ENCODE assay signal across 8 mouse cellular contexts in the genomic region with DNA sequence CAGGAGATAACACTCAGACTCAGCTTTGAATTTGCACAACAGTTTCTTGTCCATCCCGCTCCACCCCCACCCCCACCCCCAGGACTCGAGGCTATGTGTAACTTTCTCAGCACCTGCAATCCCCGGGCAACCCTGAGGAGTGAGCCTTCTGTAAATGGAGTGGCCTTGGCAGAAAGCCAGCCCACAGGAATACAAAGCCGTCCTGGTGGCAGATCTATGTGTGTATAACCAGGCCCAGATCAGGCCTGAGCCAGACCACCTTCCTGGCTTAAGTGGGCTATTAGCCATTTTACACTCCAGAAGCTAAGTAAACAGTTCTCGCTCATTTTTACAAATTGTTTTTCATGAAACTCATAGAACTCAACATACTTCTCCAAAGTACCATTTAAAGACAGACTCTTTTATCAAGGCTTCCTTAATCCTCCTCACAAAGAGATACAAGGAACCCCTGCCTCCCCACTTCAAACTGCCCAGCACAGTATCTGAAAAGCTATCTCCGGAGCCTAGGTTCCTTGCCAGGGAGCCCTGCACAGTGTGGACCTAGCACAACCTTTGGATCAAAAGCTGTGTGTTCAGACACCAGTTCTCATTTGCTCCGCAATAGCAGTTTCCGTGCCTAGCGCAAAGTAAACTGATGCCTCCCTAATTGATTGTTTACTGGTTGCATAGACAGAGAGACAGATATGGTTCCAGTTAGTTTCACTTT. TPM values are rescaled to one million over a fixed set of nuclear protein-coding genes. Genes with fewer than 3 reads are reported as not detected.
A peak's percentile ranks its signal among the peaks of the same experiment; 100 is the strongest.
DNase-seq lines count a peak whose midpoint lies in the region; ATAC-seq and TF ChIP-seq lines count a peak whose summit lies in the region.

No protein-coding gene starts in this region.

- H3K27ac ChIP-seq in heart, adult 2 months, result no peak overlapping the region; the same call in 1 of the 2 replicates
- H3K27ac ChIP-seq in ES-Bruce4 (ENCODE audit: insufficient read depth, low read length), result peak overlapping the region; percentile 95
- H3K27ac ChIP-seq in embryonic facial prominence, embryonic 12.5 days, result peak overlapping the region; percentile 37; the same call in 1 of the 2 replicates

- peaks cover 3% of the 10 kb centered on the region for H3K79me2 ChIP-seq in heart, adult 2 months (replicated peaks; ENCODE audit: control insufficient read depth, insufficient read depth, low read length)

- no peak for TF ChIP-seq CTCF in heart, adult 2 months (IDR thresholded peaks at IDR 0.05)
- no peak for TF ChIP-seq CTCF in ES-Bruce4 (IDR thresholded peaks at IDR 0.05; ENCODE audit: low read depth, low read length)

- H3K27me3 ChIP-seq in heart, adult 2 months (ENCODE audit: control insufficient read depth, insufficient read depth, low read length), result no peaks in the 10 kb centered on the region
- no peaks in the 10 kb centered on the region for H3K27me3 ChIP-seq in ES-Bruce4 (ENCODE audit: control insufficient read depth, insufficient read depth, low read length, poor library complexity, severe bottlenecking)
- H3K27me3 ChIP-seq in embryonic facial prominence, embryonic 12.5 days, result no peaks in the 10 kb centered on the region

- 54% methylated on average over 9 of the region's 9 CpGs for WGBS in heart, adult 2 months
- WGBS in embryonic facial prominence, embryonic 12.5 days, result 43% methylated on average over 9 of the region's 9 CpGs

- H3K9me3 ChIP-seq in ES-Bruce4 (replicated peaks; ENCODE audit: control insufficient read depth, insufficient read depth, low read length, poor library complexity, severe bottlenecking), result no peaks in the 10 kb centered on the region
- no peaks in the 10 kb centered on the region for H3K9me3 ChIP-seq in embryonic facial prominence, embryonic 12.5 days

- H3K4me3 ChIP-seq in heart, adult 2 months, result no peak overlapping the region
- H3K4me3 ChIP-seq in ES-Bruce4 (ENCODE audit: low read depth, low read length), result 0 out of 2 replicates have a peak overlapping the region, but pooled peaks have one; percentile 27
- no peak overlapping the region for H3K4me3 ChIP-seq in embryonic facial prominence, embryonic 12.5 days

- peak; percentile 37 to 41 for DNase-seq in heart, adult 2 months
- DNase-seq in heart, adult 8-10 months (ENCODE audit: low spot score), result no peak
- peak; percentile 63 for DNase-seq in kidney, adult 18-20 months
- peak; percentile 65 for DNase-seq in lung, postnatal 25 days (ENCODE audit: low spot score)
- DNase-seq in layer of hippocampus, adult 9-10 months (ENCODE audit: low spot score), result no peak
- no peak for DNase-seq in T-cell, adult 2 months (ENCODE audit: low spot score)

- H3K36me3 ChIP-seq in heart, adult 2 months (ENCODE audit: control insufficient read depth, insufficient read depth, low read length), result peaks cover 17% of the 10 kb centered on the region
- H3K36me3 ChIP-seq in ES-Bruce4 (ENCODE audit: control insufficient read depth, insufficient read depth, low read length, poor library complexity, severe bottlenecking), result peaks cover 52% of the 10 kb centered on the region
- no peaks in the 10 kb centered on the region for H3K36me3 ChIP-seq in embryonic facial prominence, embryonic 12.5 days

- intact Hi-C loops in heart, adult 2 months (cut with DNase I), result no loop called here

- no peak for TF ChIP-seq EP300 in heart, adult 2 months (IDR thresholded peaks at IDR 0.05; ENCODE audit: insufficient read depth, low read depth, low read length)
- peak; percentile 34; the same call in 1 of the 2 replicates for TF ChIP-seq EP300 in ES-Bruce4 (IDR thresholded peaks at IDR 0.05; ENCODE audit: insufficient read depth, low read depth, low read length)

- ATAC-seq in embryonic facial prominence, embryonic 12.5 days (ENCODE audit: insufficient number of reproducible peaks, insufficient read depth, low FRiP score, low TSS enrichment), result peak; percentile 80; the same call in 1 of the 2 replicates

- no peak for TF ChIP-seq POLR2A in heart, adult 2 months (IDR thresholded peaks at IDR 0.05; ENCODE audit: insufficient read depth, low read depth, low read length)
- no peak for TF ChIP-seq POLR2A in ES-Bruce4 (IDR thresholded peaks at IDR 0.05; ENCODE audit: insufficient read depth, low read length)

- H3K4me2 ChIP-seq in embryonic facial prominence, embryonic 12.5 days (replicated peaks), result no peak overlapping the region

- H3K9ac ChIP-seq in heart, adult 2 months (ENCODE audit: low read depth, low read length), result no peak overlapping the region
- H3K9ac ChIP-seq in ES-Bruce4 (ENCODE audit: low read depth, poor library complexity, severe bottlenecking), result peak overlapping the region; percentile 49
- H3K9ac ChIP-seq in embryonic facial prominence, embryonic 12.5 days, result no peak overlapping the region

- H3K4me1 ChIP-seq in heart, adult 2 months (ENCODE audit: control insufficient read depth, insufficient read depth, low read length), result peaks cover 10% of the 10 kb centered on the region
- H3K4me1 ChIP-seq in ES-Bruce4 (ENCODE audit: control insufficient read depth, insufficient read depth, low read length), result peaks cover 2% of the 10 kb centered on the region
- peaks cover 24% of the 10 kb centered on the region for H3K4me1 ChIP-seq in embryonic facial prominence, embryonic 12.5 days

RNA-seq across cellular contexts. Expression of gene Pml, which starts 7.7 kb away (rescaled TPM):
- total RNA-seq in heart, adult 2 months (2021), result 1 to 10 TPM; 7.5 to 8.2 TPM
- 10.4 and 10.5 TPM in 2 replicates for polyA plus RNA-seq in heart, adult 2 months (2012; rRNA removed)
- 1 to 10 TPM; 7.0 to 9.1 (median 8.0) TPM for total RNA-seq in heart, adult 8-10 months (2022)
- 198 and 200 TPM in 2 replicates for polyA plus RNA-seq in ES-Bruce4 (2011; ENCODE audit: insufficient read depth, insufficient read length, low read depth, missing spikeins)
- polyA plus RNA-seq in embryonic facial prominence, embryonic 12.5 days (2016; fragmentation: Nextera tagmentation; extraction: Ambion mirVana), result 14.0 and 16.0 TPM in 2 replicates

RNA-seq across cellular contexts. Expression of gene Stoml1, which starts 11.0 kb away (rescaled TPM):
- total RNA-seq in heart, adult 2 months (2021), result 1 to 10 TPM; 9.2 to 9.6 TPM
- polyA plus RNA-seq in heart, adult 2 months (2012; rRNA removed), result 23.4 and 29.4 TPM in 2 replicates
- 10 to 100 TPM in 3 of 4 experiments, 1 to 10 TPM in 1; 9.5 to 13.4 (median 11.7) TPM for total RNA-seq in heart, adult 8-10 months (2022)
- polyA plus RNA-seq in ES-Bruce4 (2011; ENCODE audit: insufficient read depth, insufficient read length, low read depth, missing spikeins), result 24.6 and 26.5 TPM in 2 replicates
- 40.9 and 44.2 TPM in 2 replicates for polyA plus RNA-seq in embryonic facial prominence, embryonic 12.5 days (2016; fragmentation: Nextera tagmentation; extraction: Ambion mirVana)

RNA-seq across cellular contexts. Expression of gene Islr2, which starts 37.8 kb away (rescaled TPM):
- total RNA-seq in heart, adult 2 months (2021), result under 1 TPM; 0.57 to 0.96 TPM
- polyA plus RNA-seq in heart, adult 2 months (2012; rRNA removed), result 0.61 and 1.8 TPM in 2 replicates
- 1 to 10 TPM in 1 of 4 experiments, under 1 TPM in 3; 0.53 to 2.5 (median 0.73) TPM for total RNA-seq in heart, adult 8-10 months (2022)
- 0.67 and 0.85 TPM in 2 replicates for polyA plus RNA-seq in ES-Bruce4 (2011; ENCODE audit: insufficient read depth, insufficient read length, low read depth, missing spikeins)
- 5.3 and 7.3 TPM in 2 replicates for polyA plus RNA-seq in embryonic facial prominence, embryonic 12.5 days (2016; fragmentation: Nextera tagmentation; extraction: Ambion mirVana)

RNA-seq across cellular contexts. Expression of gene Islr, which starts 37.8 kb away (rescaled TPM):
- total RNA-seq in heart, adult 2 months (2021), result 10 to 100 TPM; 19.1 to 29.8 TPM
- polyA plus RNA-seq in heart, adult 2 months (2012; rRNA removed), result 100.0 and 139 TPM in 2 replicates
- total RNA-seq in heart, adult 8-10 months (2022), result 10 to 100 TPM; 18.0 to 21.1 (median 19.4) TPM
- not detected in 2 replicates for polyA plus RNA-seq in ES-Bruce4 (2011; ENCODE audit: insufficient read depth, insufficient read length, low read depth, missing spikeins)
- 88.0 and 95.6 TPM in 2 replicates for polyA plus RNA-seq in embryonic facial prominence, embryonic 12.5 days (2016; fragmentation: Nextera tagmentation; extraction: Ambion mirVana)

Comparison
In these comparisons a context has a peak if more than half of its experiments do, and no peak if none do; other contexts are left out.
1. DNase-seq: peak in heart, adult 2 months (2 of 2), kidney, adult 18-20 months (single experiment) and lung, postnatal 25 days (single experiment); none in heart, adult 8-10 months (single experiment), layer of hippocampus, adult 9-10 months (single experiment) and T-cell, adult 2 months (single experiment).
2. RNA of gene Pml, which starts 7.7 kb away (polyA plus RNA-seq): 198 to 200 TPM in ES-Bruce4; 14.0 to 16.0 TPM in embryonic facial prominence, embryonic 12.5 days and 10.4 to 10.5 TPM in heart, adult 2 months; every median in the first group is over 10 times any median in the second.